Mouse (Mus musculus): ENCODE data around the gene Camk1d. TPM values are rescaled to one million over a fixed set of nuclear protein-coding genes. Genes with fewer than 3 reads are reported as not detected.

Camk1d gene
- polyA plus RNA-seq, 1 experiment from 2014 or later, result 1.5 TPM

DNA sequence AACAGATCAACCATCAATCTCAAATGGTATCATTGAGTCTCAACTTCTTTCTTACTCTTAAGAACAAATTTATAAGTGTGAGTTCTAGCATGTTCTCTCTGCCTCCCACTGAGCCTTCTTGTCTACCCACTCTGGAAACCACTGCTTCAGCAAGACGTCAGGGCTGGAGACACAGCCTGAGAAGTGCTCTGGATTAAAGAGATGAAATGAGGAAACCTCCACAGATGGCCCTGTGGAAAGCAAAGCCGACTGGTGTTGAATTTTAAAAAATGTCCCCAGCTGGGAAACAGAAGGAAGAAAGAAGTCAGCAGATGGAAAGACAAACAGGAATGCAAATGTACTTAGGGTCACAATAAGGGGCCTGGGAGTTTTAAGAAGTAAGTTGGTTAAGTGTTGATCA is 180.4 kb downstream of the Camk1d start:
- no peaks in the 10 kb centered on the region for H3K4me1 ChIP-seq (ENCODE audit: insufficient read depth, low read length)
- H3K4me3 ChIP-seq (ENCODE audit: low read length), result no peak overlapping the region
- H3K9me3 ChIP-seq (ENCODE audit: low read length), result peaks cover 3% of the 10 kb centered on the region; the same call in 1 of the 2 replicates
- H3K27me3 ChIP-seq (ENCODE audit: insufficient read depth, low read length), result no peaks in the 10 kb centered on the region
- ATAC-seq (ENCODE audit: low FRiP score, low TSS enrichment), result no peak
- H3K27ac ChIP-seq (ENCODE audit: low read length), result no peak overlapping the region
- no peak overlapping the region for H3K4me2 ChIP-seq (replicated peaks; ENCODE audit: low read depth, low read length)
- H3K36me3 ChIP-seq (ENCODE audit: insufficient read depth, low read length), result no peaks in the 10 kb centered on the region
- H3K9ac ChIP-seq (replicated peaks; ENCODE audit: low read length), result no peak overlapping the region
- WGBS, result 77% methylated on average over 2 of the region's 2 CpGs

DNA sequence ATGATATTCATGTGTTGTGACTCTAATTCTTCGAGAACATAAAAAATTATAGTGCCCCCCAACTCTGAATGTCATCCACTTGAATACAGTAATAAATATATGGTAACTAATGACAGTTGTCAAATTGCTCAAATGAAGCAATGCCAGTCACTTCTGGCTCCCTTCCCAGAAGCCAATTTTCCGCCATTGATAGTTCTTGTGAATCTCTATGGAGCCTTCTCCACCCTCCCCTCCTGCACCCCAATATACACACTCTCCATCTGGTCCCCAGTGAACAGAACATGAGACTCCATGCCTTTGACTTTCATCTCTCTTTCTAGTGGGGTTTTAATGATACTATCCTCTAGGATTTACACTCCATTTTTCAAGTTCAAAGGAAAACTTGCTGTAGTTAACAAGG is 184.3 kb downstream of the Camk1d start:
- Histone ChIP-seq H3K27ac (ENCODE audit: low read length) (no peak overlapping the region), H3K9me3 (ENCODE audit: low read length) (peaks cover 5% of the 10 kb centered on the region; the same call in 1 of the 2 replicates), H3K9ac (replicated peaks; ENCODE audit: low read length) (no peak overlapping the region), H3K36me3 (ENCODE audit: insufficient read depth, low read length) (no peaks in the 10 kb centered on the region), H3K4me2 (replicated peaks; ENCODE audit: low read depth, low read length) (no peak overlapping the region), H3K4me1 (ENCODE audit: insufficient read depth, low read length) (no peaks in the 10 kb centered on the region), H3K27me3 (ENCODE audit: insufficient read depth, low read length) (no peaks in the 10 kb centered on the region), H3K4me3 (ENCODE audit: low read length) (no peak overlapping the region)
- ATAC-seq (ENCODE audit: low FRiP score, low TSS enrichment), result no peak
- 81% methylated on average over 2 of the region's 2 CpGs for WGBS

DNA sequence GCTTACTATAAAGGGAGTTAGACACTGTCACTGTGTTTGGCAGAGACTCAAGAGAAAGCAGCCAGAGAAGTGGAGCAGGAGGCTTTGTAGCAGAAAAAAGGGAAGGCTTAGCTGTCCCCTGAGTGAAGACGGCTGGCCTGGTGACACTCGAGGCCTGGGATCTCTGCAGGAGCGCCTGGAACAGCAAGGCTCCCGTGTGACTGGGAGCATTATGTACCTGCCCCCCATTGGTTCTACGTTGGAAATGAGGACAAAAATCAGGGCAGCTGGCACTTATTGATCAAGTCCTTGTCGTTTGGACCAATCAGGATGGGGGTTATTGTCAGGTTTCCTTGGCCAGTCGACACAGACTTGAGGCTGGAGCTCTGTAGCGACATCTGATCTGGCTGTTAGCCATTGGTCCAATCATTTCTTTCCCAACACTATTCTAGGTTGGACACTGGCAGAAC is 195.1 kb downstream of the Camk1d start:
- no peaks in the 10 kb centered on the region for H3K27me3 ChIP-seq (ENCODE audit: insufficient read depth, low read length)
- H3K36me3 ChIP-seq (ENCODE audit: insufficient read depth, low read length), result no peaks in the 10 kb centered on the region
- no peaks in the 10 kb centered on the region for H3K9me3 ChIP-seq (ENCODE audit: low read length)
- H3K27ac ChIP-seq (ENCODE audit: low read length), result no peak overlapping the region
- no peak overlapping the region for H3K4me3 ChIP-seq (ENCODE audit: low read length)
- no peak for ATAC-seq (ENCODE audit: low FRiP score, low TSS enrichment)
- no peaks in the 10 kb centered on the region; the same call in 1 of the 2 replicates for H3K4me1 ChIP-seq (ENCODE audit: insufficient read depth, low read length)
- H3K4me2 ChIP-seq (replicated peaks; ENCODE audit: low read depth, low read length), result no peak overlapping the region
- WGBS, result 63% methylated on average over 8 of the region's 8 CpGs
- H3K9ac ChIP-seq (replicated peaks; ENCODE audit: low read length), result no peak overlapping the region

- 38% methylated on average over 2 of the region's 2 CpGs for WGBS
- Histone ChIP-seq H3K4me1 (ENCODE audit: insufficient read depth, low read length) (no peaks in the 10 kb centered on the region; the same call in 1 of the 2 replicates), H3K9me3 (ENCODE audit: low read length) (no peaks in the 10 kb centered on the region), H3K36me3 (ENCODE audit: insufficient read depth, low read length) (no peaks in the 10 kb centered on the region), H3K4me3 (ENCODE audit: low read length) (no peak overlapping the region), H3K9ac (replicated peaks; ENCODE audit: low read length) (no peak overlapping the region), H3K4me2 (replicated peaks; ENCODE audit: low read depth, low read length) (no peak overlapping the region), H3K27ac (ENCODE audit: low read length) (no peak overlapping the region), H3K27me3 (ENCODE audit: insufficient read depth, low read length) (no peaks in the 10 kb centered on the region)
- ATAC-seq (ENCODE audit: low FRiP score, low TSS enrichment), result peak; percentile 77; the same call in 1 of the 2 replicates
These were observed 199.2 kb downstream of the Camk1d start for GRCm38 (mm10) chr2:5515106-5515505.

DNA sequence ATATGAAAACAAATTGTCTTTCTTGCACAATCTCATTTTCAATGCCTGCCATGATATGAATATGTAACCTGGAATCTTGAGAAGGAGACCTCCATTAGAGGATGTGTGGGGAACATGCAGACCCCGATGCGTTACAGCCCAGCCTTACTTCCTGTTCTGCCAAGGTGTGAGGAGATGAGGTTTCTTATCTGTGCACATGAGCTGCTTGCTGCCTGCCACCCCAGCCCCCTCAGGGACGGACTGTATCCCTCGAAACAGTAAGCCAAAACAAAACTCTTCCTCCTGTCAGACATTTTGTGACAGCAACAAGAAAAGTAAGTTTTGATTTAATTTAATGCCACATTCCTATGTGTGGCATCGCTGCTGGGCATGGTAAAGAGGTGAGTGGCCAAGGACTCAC is 200.2 kb downstream of the Camk1d start:
- Histone ChIP-seq H3K4me1 (ENCODE audit: insufficient read depth, low read length) (no peaks in the 10 kb centered on the region; the same call in 1 of the 2 replicates), H3K4me2 (replicated peaks; ENCODE audit: low read depth, low read length) (no peak overlapping the region), H3K9me3 (ENCODE audit: low read length) (no peaks in the 10 kb centered on the region), H3K4me3 (ENCODE audit: low read length) (no peak overlapping the region), H3K9ac (replicated peaks; ENCODE audit: low read length) (no peak overlapping the region), H3K36me3 (ENCODE audit: insufficient read depth, low read length) (no peaks in the 10 kb centered on the region), H3K27me3 (ENCODE audit: insufficient read depth, low read length) (no peaks in the 10 kb centered on the region), H3K27ac (ENCODE audit: low read length) (no peak overlapping the region)
- 93% methylated on average over 5 of the region's 5 CpGs for WGBS
- no peak for ATAC-seq (ENCODE audit: low FRiP score, low TSS enrichment)

- Histone ChIP-seq H3K9me3 (ENCODE audit: low read length) (no peaks in the 10 kb centered on the region), H3K36me3 (ENCODE audit: insufficient read depth, low read length) (no peaks in the 10 kb centered on the region), H3K27ac (ENCODE audit: low read length) (no peak overlapping the region), H3K9ac (replicated peaks; ENCODE audit: low read length) (no peak overlapping the region), H3K4me3 (ENCODE audit: low read length) (no peak overlapping the region), H3K4me2 (replicated peaks; ENCODE audit: low read depth, low read length) (no peak overlapping the region), H3K27me3 (ENCODE audit: insufficient read depth, low read length) (no peaks in the 10 kb centered on the region), H3K4me1 (ENCODE audit: insufficient read depth, low read length) (no peaks in the 10 kb centered on the region; the same call in 1 of the 2 replicates)
- 96% methylated on average over 2 of the region's 2 CpGs for WGBS
- ATAC-seq (ENCODE audit: low FRiP score, low TSS enrichment), result no peak
These were observed 200.7 kb downstream of the Camk1d start for GRCm38 (mm10) chr2:5513621-5514020.

GRCm38 (mm10) chr2:5510042-5510441 is 204.3 kb downstream of the Camk1d start:
- no peaks in the 10 kb centered on the region for H3K9me3 ChIP-seq (ENCODE audit: low read length)
- no peak overlapping the region for H3K4me2 ChIP-seq (replicated peaks; ENCODE audit: low read depth, low read length)
- no peak overlapping the region for H3K4me3 ChIP-seq (ENCODE audit: low read length)
- no peak overlapping the region for H3K27ac ChIP-seq (ENCODE audit: low read length)
- 89% methylated on average over 6 of the region's 6 CpGs for WGBS
- no peak for ATAC-seq (ENCODE audit: low FRiP score, low TSS enrichment)
- no peaks in the 10 kb centered on the region for H3K27me3 ChIP-seq (ENCODE audit: insufficient read depth, low read length)
- H3K9ac ChIP-seq (replicated peaks; ENCODE audit: low read length), result no peak overlapping the region
- no peaks in the 10 kb centered on the region for H3K36me3 ChIP-seq (ENCODE audit: insufficient read depth, low read length)
- H3K4me1 ChIP-seq (ENCODE audit: insufficient read depth, low read length), result no peaks in the 10 kb centered on the region; the same call in 1 of the 2 replicates

GRCm38 (mm10) chr2:5499620-5500019 is 214.7 kb downstream of the Camk1d start:
- H3K4me3 ChIP-seq (ENCODE audit: low read length), result no peak overlapping the region
- no peak overlapping the region for H3K9ac ChIP-seq (replicated peaks; ENCODE audit: low read length)
- H3K27me3 ChIP-seq (ENCODE audit: insufficient read depth, low read length), result no peaks in the 10 kb centered on the region
- no peak overlapping the region for H3K4me2 ChIP-seq (replicated peaks; ENCODE audit: low read depth, low read length)
- H3K27ac ChIP-seq (ENCODE audit: low read length), result no peak overlapping the region
- no peaks in the 10 kb centered on the region for H3K4me1 ChIP-seq (ENCODE audit: insufficient read depth, low read length)
- H3K36me3 ChIP-seq (ENCODE audit: insufficient read depth, low read length), result no peaks in the 10 kb centered on the region
- H3K9me3 ChIP-seq (ENCODE audit: low read length), result no peaks in the 10 kb centered on the region
- 69% methylated on average over 4 of the region's 4 CpGs for WGBS
- no peak for ATAC-seq (ENCODE audit: low FRiP score, low TSS enrichment)

DNA sequence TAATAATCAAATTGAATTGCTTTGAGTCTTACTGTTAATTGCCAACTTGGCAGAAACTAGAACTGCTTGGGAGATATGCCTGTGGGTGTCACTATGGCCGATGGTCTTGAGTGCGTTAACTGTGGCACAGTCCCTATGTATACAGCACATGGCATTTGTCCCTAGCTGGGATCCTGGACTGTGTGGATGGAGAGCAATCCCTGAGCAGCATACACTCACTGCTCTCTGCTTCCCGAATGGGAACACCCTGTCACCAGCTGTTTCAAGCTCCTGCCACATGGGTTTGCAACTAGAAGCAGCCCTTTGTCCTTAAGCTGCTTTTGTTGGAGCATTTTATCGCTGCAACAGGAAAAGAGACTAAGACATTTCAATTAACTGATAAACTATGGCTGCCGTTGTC is 224.4 kb downstream of the Camk1d start:
- Histone ChIP-seq H3K27ac (ENCODE audit: low read length) (no peak overlapping the region), H3K27me3 (ENCODE audit: insufficient read depth, low read length) (no peaks in the 10 kb centered on the region), H3K4me2 (replicated peaks; ENCODE audit: low read depth, low read length) (no peak overlapping the region), H3K4me3 (ENCODE audit: low read length) (no peak overlapping the region), H3K4me1 (ENCODE audit: insufficient read depth, low read length) (no peaks in the 10 kb centered on the region), H3K9ac (replicated peaks; ENCODE audit: low read length) (no peak overlapping the region), H3K36me3 (ENCODE audit: insufficient read depth, low read length) (no peaks in the 10 kb centered on the region), H3K9me3 (ENCODE audit: low read length) (no peaks in the 10 kb centered on the region)
- WGBS, result 71% methylated on average over 5 of the region's 5 CpGs
- no peak for ATAC-seq (ENCODE audit: low FRiP score, low TSS enrichment)

GRCm38 (mm10) chr2:5487344-5487743 is 227.0 kb downstream of the Camk1d start:
- Histone ChIP-seq H3K36me3 (ENCODE audit: insufficient read depth, low read length) (no peaks in the 10 kb centered on the region), H3K4me2 (replicated peaks; ENCODE audit: low read depth, low read length) (no peak overlapping the region), H3K27me3 (ENCODE audit: insufficient read depth, low read length) (no peaks in the 10 kb centered on the region), H3K9ac (replicated peaks; ENCODE audit: low read length) (no peak overlapping the region), H3K4me3 (ENCODE audit: low read length) (no peak overlapping the region), H3K4me1 (ENCODE audit: insufficient read depth, low read length) (no peaks in the 10 kb centered on the region), H3K27ac (ENCODE audit: low read length) (no peak overlapping the region), H3K9me3 (ENCODE audit: low read length) (no peaks in the 10 kb centered on the region)
- ATAC-seq (ENCODE audit: low FRiP score, low TSS enrichment), result no peak
- WGBS, result 92% methylated on average over 3 of the region's 3 CpGs
